Comparison of ENCODE assay signal across 8 mouse cellular contexts in the genomic region with DNA sequence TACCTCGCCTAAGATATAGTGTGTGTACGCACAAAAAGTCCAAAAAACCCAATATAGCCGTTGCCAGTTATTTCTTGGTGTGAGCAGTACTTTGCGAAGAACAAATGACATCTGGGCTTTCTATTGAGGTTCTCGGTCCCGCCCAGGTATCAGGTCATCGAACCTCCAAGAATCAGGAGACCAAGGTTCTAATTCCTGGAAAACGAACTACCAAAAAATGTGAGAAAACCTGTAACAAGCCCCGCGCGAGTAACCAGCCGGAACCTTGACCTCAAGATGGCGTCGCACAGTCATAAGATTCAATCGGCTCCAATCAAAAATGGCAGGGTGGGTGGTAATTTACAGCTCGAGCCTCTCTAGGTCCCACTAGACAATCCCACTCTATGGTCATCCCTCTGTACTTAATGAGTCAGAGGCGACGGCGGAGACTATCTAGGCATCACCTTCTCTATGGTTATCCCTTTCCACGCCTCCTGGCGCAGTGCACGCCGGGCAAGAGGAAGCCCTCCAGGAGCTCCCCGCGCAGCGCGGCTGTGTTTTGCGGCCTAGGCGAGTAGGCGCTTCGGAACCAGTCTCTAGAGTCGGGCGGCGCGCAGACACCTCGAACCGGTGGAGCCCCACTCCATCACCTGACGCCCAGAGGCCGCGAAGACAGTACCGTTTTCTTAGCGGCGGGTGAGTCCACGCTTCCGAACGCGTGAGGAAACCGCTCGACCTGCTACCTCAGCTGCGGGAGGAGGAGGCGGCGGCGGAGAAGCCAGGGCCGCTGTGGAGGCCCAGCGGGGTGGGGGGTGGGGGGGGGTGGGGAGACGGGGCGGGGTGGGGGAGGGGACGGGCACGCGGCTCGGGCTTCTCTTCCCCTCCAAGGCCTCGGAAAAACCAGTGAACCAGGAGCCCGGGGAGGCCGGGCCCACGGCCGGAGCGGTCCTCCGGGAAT. TPM values are rescaled to one million over a fixed set of nuclear protein-coding genes. Genes with fewer than 3 reads are reported as not detected.
DNase-seq lines count a peak whose midpoint lies in the region; ATAC-seq and TF ChIP-seq lines count a peak whose summit lies in the region.

No protein-coding gene starts in this region.

- no peaks in the 10 kb centered on the region for H3K4me1 ChIP-seq in hindbrain, postnatal 0 days (ENCODE audit: insufficient read depth, low read length)

- WGBS in hindbrain, postnatal 0 days: under 1% methylated on average over 56 of the region's 68 CpGs

- peak; percentile 99 for ATAC-seq in common myeloid progenitor, adult 5-6 weeks (replicated peaks; ENCODE audit: low read depth, poor library complexity, severe bottlenecking)
- ATAC-seq in hindbrain, postnatal 0 days: peak; percentile 100
- ATAC-seq in megakaryocyte, adult 5-6 weeks (ENCODE audit: poor library complexity, severe bottlenecking): peak; percentile 99

- H3K9me3 ChIP-seq in hindbrain, postnatal 0 days (ENCODE audit: low read length): no peaks in the 10 kb centered on the region

- H3K4me3 ChIP-seq in gastrocnemius, adult 2 months: peak overlapping the region; percentile 85
- H3K4me3 ChIP-seq in hindbrain, postnatal 0 days (ENCODE audit: low read length): peak overlapping the region; percentile 97
- peak overlapping the region; percentile 79 for H3K4me3 ChIP-seq in left cerebral cortex, adult 2 months

- peak overlapping the region; percentile 98 for H3K27ac ChIP-seq in gastrocnemius, adult 2 months
- peak overlapping the region; percentile 96 for H3K27ac ChIP-seq in hindbrain, postnatal 0 days
- peak overlapping the region; percentile 97 for H3K27ac ChIP-seq in left cerebral cortex, adult 2 months

- peak overlapping the region; percentile 94 for H3K9ac ChIP-seq in hindbrain, postnatal 0 days (replicated peaks; ENCODE audit: low read length)

- intact Hi-C loops in gastrocnemius, adult 2 months (cut with DNase I): loop anchor here (5.0 kb wide), 3 partner anchors 35 to 110 kb away; partner anchors contain the start of genes Dcaf4, Psen1 and Zfyve1
- intact Hi-C loops in left cerebral cortex, adult 2 months (cut with DNase I): loop anchor here (5.0 kb wide), 2 partner anchors 35 to 55 kb away; partner anchors contain the start of genes Psen1 and Zfyve1

- DNase-seq in ZHBTc4 (ENCODE audit: low read depth, low spot score): peak; percentile 99
- DNase-seq in gastrocnemius, adult 2 months: peak; percentile 96
- DNase-seq in hindbrain, postnatal 0 days (ENCODE audit: low spot score): peak; percentile 99
- DNase-seq in left cerebral cortex, adult 2 months (ENCODE audit: extremely low spot score in 1 of 2, low spot score in 2 of 2): peak; percentile 93 to 95
- peak; percentile 95 for DNase-seq in right cerebral cortex, adult 2 months (ENCODE audit: low spot score in 2 of 2)
- DNase-seq in urinary bladder, postnatal 14 days (ENCODE audit: low spot score): peak; percentile 95

- no peaks in the 10 kb centered on the region for H3K27me3 ChIP-seq in hindbrain, postnatal 0 days (ENCODE audit: insufficient read depth, low read length)

- H3K4me2 ChIP-seq in hindbrain, postnatal 0 days (ENCODE audit: low read depth, low read length): peak overlapping the region; percentile 71

- H3K36me3 ChIP-seq in hindbrain, postnatal 0 days (ENCODE audit: insufficient read depth, low read length): no peaks in the 10 kb centered on the region; the same call in 1 of the 2 replicates

- peak; percentile 23; the same call in 1 of the 2 replicates for TF ChIP-seq CTCF in gastrocnemius, adult 2 months (IDR thresholded peaks at IDR 0.05)
- no peak; the same call in 1 of the 2 replicates for TF ChIP-seq CTCF in hindbrain, postnatal 0 days (IDR thresholded peaks at IDR 0.05; ENCODE audit: low read depth)
- no peak; the same call in 1 of the 2 replicates for TF ChIP-seq CTCF in left cerebral cortex, adult 2 months (IDR thresholded peaks at IDR 0.05)

RNA-seq across cellular contexts. Expression of gene Rbm25, which starts 1.0 kb away (rescaled TPM):
- 249 and 269 TPM in 2 replicates for total RNA-seq in common myeloid progenitor, adult 5-6 weeks (2017)
- total RNA-seq in gastrocnemius, adult 2 months (2021): 10 to 100 TPM; 43.0 to 52.8 TPM
- 54.1 and 65.1 TPM in 2 replicates for total RNA-seq in hindbrain, postnatal 0 days (2014; rRNA removed)
- 230 and 235 TPM in 2 replicates for polyA plus RNA-seq in hindbrain, postnatal 0 days (2015; fragmentation: Nextera tagmentation; extraction: Ambion mirVana)
- 100 to 1,000 TPM; 109 to 127 TPM for total RNA-seq in left cerebral cortex, adult 2 months (2021)
- total RNA-seq in megakaryocyte, adult 5-6 weeks (2015): 117 and 145 TPM in 2 replicates
- total RNA-seq in megakaryocyte, adult 5-6 weeks (2017): 127 and 162 TPM in 2 replicates

RNA-seq across cellular contexts. Expression of gene Zfyve1, which starts 35.0 kb away (rescaled TPM):
- total RNA-seq in common myeloid progenitor, adult 5-6 weeks (2017): 14.8 and 16.1 TPM in 2 replicates
- 10 to 100 TPM; 19.9 to 24.8 TPM for total RNA-seq in gastrocnemius, adult 2 months (2021)
- total RNA-seq in hindbrain, postnatal 0 days (2014; rRNA removed): 33.2 and 36.5 TPM in 2 replicates
- 14.4 and 14.8 TPM in 2 replicates for polyA plus RNA-seq in hindbrain, postnatal 0 days (2015; fragmentation: Nextera tagmentation; extraction: Ambion mirVana)
- 10 to 100 TPM; 43.9 to 48.9 TPM for total RNA-seq in left cerebral cortex, adult 2 months (2021)
- total RNA-seq in megakaryocyte, adult 5-6 weeks (2015): 8.3 and 10.1 TPM in 2 replicates
- 13.6 and 18.8 TPM in 2 replicates for total RNA-seq in megakaryocyte, adult 5-6 weeks (2017)

RNA-seq across cellular contexts. Expression of gene Psen1, which starts 55.9 kb away (rescaled TPM):
- 61.5 and 71.2 TPM in 2 replicates for total RNA-seq in common myeloid progenitor, adult 5-6 weeks (2017)
- total RNA-seq in gastrocnemius, adult 2 months (2021): 10 to 100 TPM; 25.8 to 31.2 TPM
- total RNA-seq in hindbrain, postnatal 0 days (2014; rRNA removed): 59.3 and 64.5 TPM in 2 replicates
- 56.0 and 56.8 TPM in 2 replicates for polyA plus RNA-seq in hindbrain, postnatal 0 days (2015; fragmentation: Nextera tagmentation; extraction: Ambion mirVana)
- 10 to 100 TPM; 60.7 to 61.7 TPM for total RNA-seq in left cerebral cortex, adult 2 months (2021)
- total RNA-seq in megakaryocyte, adult 5-6 weeks (2015): 108 and 111 TPM in 2 replicates
- total RNA-seq in megakaryocyte, adult 5-6 weeks (2017): 94.4 and 120 TPM in 2 replicates

Comparison
In these comparisons a context has a peak if more than half of its experiments do, and no peak if none do; other contexts are left out.
1. Peak in every context shown above with its lines: DNase-seq, ATAC-seq, H3K4me3 ChIP-seq and H3K27ac ChIP-seq.